Mouse (Mus musculus) myocyte (in vitro differentiated cells): ENCODE measurements around the gene Zik1. TPM values are rescaled to one million over a fixed set of nuclear protein-coding genes. Genes with fewer than 3 reads are reported as not detected.

ENCODE experiments used
- H3K27me3 ChIP-seq: one replicate; pipeline ENCODE4 v1.6.1; 2011; ENCODE audit not compliant: control insufficient read depth, insufficient read depth, insufficient read length
- H3K36me3 ChIP-seq: one replicate; pipeline ENCODE4 v1.6.1; 2011; ENCODE audit not compliant: control insufficient read depth, insufficient read depth
- H3K4me2 ChIP-seq: one replicate; pipeline ENCODE4 v1.6.1; 2011; ENCODE audit warnings: low read depth, control low read depth
- H3K4me3 ChIP-seq: one replicate; pipeline ENCODE4 v1.5.1; 2011; ENCODE audit warnings: mild to moderate bottlenecking, control low read depth, moderate library complexity
- H3K79me2 ChIP-seq: one replicate; pipeline ENCODE4 v1.6.1; 2011; ENCODE audit not compliant: control insufficient read depth, insufficient read depth
- H3ac ChIP-seq: one replicate; pipeline ENCODE4 v1.6.1; 2011; ENCODE audit not compliant: control insufficient read depth, insufficient read length
- CEBPB ChIP-seq: IDR thresholded peaks from 2 replicates; pipeline ENCODE4 v1.6.1; 2011; ENCODE audit warnings: mild to moderate bottlenecking, moderate library complexity; ENCODE audit not compliant: poor library complexity, insufficient read depth, severe bottlenecking
- E2F4 ChIP-seq: IDR thresholded peaks from one replicate; pipeline ENCODE4 v1.6.1; 2011; ENCODE audit warnings: mild to moderate bottlenecking, control low read depth, moderate library complexity; ENCODE audit not compliant: insufficient read depth
- MAX ChIP-seq: IDR thresholded peaks from one replicate; pipeline ENCODE4 v1.6.1; 2011; ENCODE audit warnings: low read depth, mild to moderate bottlenecking, control low read depth
- MYOD1 ChIP-seq, 3 experiments: IDR thresholded peaks; one replicate each; pipeline ENCODE4 v1.6.1; 2011; ENCODE audit warnings: control low read depth in 2 of 3, low read depth in 2 of 3, mild to moderate bottlenecking in 2 of 3, moderate library complexity in 1 of 3; ENCODE audit not compliant: insufficient read length in 2 of 3, control insufficient read depth in 1 of 3
- MYOG ChIP-seq, 3 experiments: IDR thresholded peaks; one replicate each; pipeline ENCODE4 v1.6.1; 2011; ENCODE audit warnings: control low read depth in 2 of 3, low read depth in 2 of 3, mild to moderate bottlenecking in 2 of 3; ENCODE audit not compliant: insufficient read length in 2 of 3, control insufficient read depth in 1 of 3, insufficient read depth in 1 of 3
- POLR2A ChIP-seq: IDR thresholded peaks from one replicate; pipeline ENCODE4 v1.6.1; 2011; ENCODE audit warnings: low read depth, mild to moderate bottlenecking, control low read depth, moderate library complexity; ENCODE audit not compliant: insufficient read length
- POLR2AphosphoS2 ChIP-seq: IDR thresholded peaks from one replicate; pipeline ENCODE4 v1.6.1; 2011; ENCODE audit warnings: low read depth, control low read depth; ENCODE audit not compliant: insufficient read length
- REST ChIP-seq: IDR thresholded peaks from one replicate; pipeline ENCODE4 v1.6.1; 2011; ENCODE audit warnings: mild to moderate bottlenecking, control low read depth, moderate library complexity; ENCODE audit not compliant: insufficient read depth, insufficient read length
- SRF ChIP-seq: IDR thresholded peaks from one replicate; pipeline ENCODE4 v1.6.1; 2011; ENCODE audit warnings: low read depth; ENCODE audit not compliant: control insufficient read depth, insufficient read length
- TCF12 ChIP-seq: IDR thresholded peaks from one replicate; pipeline ENCODE4 v1.6.1; 2011; ENCODE audit warnings: mild to moderate bottlenecking, control low read depth; ENCODE audit not compliant: poor library complexity, insufficient read depth, severe bottlenecking
- TCF3 ChIP-seq: IDR thresholded peaks from one replicate; pipeline ENCODE4 v1.6.1; 2011; ENCODE audit warnings: low read depth, control low read depth; ENCODE audit not compliant: insufficient read length
- USF1 ChIP-seq: IDR thresholded peaks from one replicate; pipeline ENCODE4 v1.6.1; 2011; ENCODE audit warnings: low read depth, mild to moderate bottlenecking, control low read depth, moderate library complexity
- polyA plus RNA-seq: library from polyadenylated mRNA; unstranded; fragments of >200 nt; fragmentation: generic; extraction: Trizol; gene quantifications from one replicate; pipeline ENCODE4 v1.2.1, GENCODE M21; 2012; ENCODE audit warnings: missing spikeins

Gene Zik1
- polyA plus RNA-seq, 1 experiment = 0.96 TPM

GRCm38 (mm10) chr7:10458166-10458565, 37.0 kb downstream of the Zik1 start:
- Histone ChIP-seq H3K4me2 (no peak overlapping the region), H3ac (no peak overlapping the region), H3K4me3 (no peak overlapping the region), H3K27me3 (no peaks in the 10 kb centered on the region), H3K79me2 (no peaks in the 10 kb centered on the region), H3K36me3 (no peaks in the 10 kb centered on the region)
- no peak for TF ChIP-seq TCF12
- no peak for TF ChIP-seq REST
- TF ChIP-seq CEBPB = no peak
- TF ChIP-seq MAX = no peak
- TF ChIP-seq SRF = no peak

- TF ChIP-seq REST (no peak), TCF3 (no peak), CEBPB (no peak), E2F4 (no peak), POLR2A (no peak), POLR2AphosphoS2 (no peak), TCF12 (no peak), MYOD1 (IDR thresholded peaks at IDR 0.05; ENCODE audit: control insufficient read depth in 1 of 3, insufficient read length in 2 of 3, low read depth in 2 of 3) (no peak), SRF (no peak), MYOG (IDR thresholded peaks at IDR 0.05; ENCODE audit: control insufficient read depth in 1 of 3, insufficient read depth in 1 of 3, insufficient read length in 2 of 3, low read depth in 2 of 3) (no peak), USF1 (no peak), MAX (no peak)
- no peak within 1 kb of the TSS for H3ac ChIP-seq
- no peak within 1 kb of the TSS for H3K4me3 ChIP-seq
- H3K36me3 ChIP-seq = no peaks in the 10 kb centered on the region
- H3K79me2 ChIP-seq = no peaks in the 10 kb centered on the region
- H3K4me2 ChIP-seq = no peak within 1 kb of the TSS
- H3K27me3 ChIP-seq = no peaks in the 10 kb centered on the region
Observed at GRCm38 (mm10) chr7:10443031-10443430, 52.2 kb downstream of the Zik1 start, which contains the start of gene Vmn1r67. Gene Vmn1r67, plus strand, starts transcription at chr7:10443331.

Other genes with a start within 250 kb of the Zik1 start
- not detected for gene Vmn1r66, start 217.4 kb downstream of the Zik1 start, polyA plus RNA-seq
- not detected for gene Vmn1r67, start 52.1 kb downstream of the Zik1 start, polyA plus RNA-seq
- not detected for gene Vmn1r68, start 63.1 kb upstream of the Zik1 start, polyA plus RNA-seq
- gene Vmn1r69, start 118.3 kb upstream of the Zik1 start, polyA plus RNA-seq = not detected
- not detected for gene Vmn1r70, start 136.1 kb upstream of the Zik1 start, polyA plus RNA-seq
- gene Nlrp4b, start 192.4 kb upstream of the Zik1 start, polyA plus RNA-seq = not detected